Mouse (Mus musculus) heart, embryonic 11.5 days (tissue): ENCODE results near the gene Hacd4. TPM values are rescaled to one million over a fixed set of nuclear protein-coding genes. Genes with fewer than 3 reads are reported as not detected.

Experiments
- ATAC-seq: fragments of 200-750 bp; cut with Nextera tagmentation; replicated peaks from 2 replicates; pipeline ENCODE4 v1.8.0; 2017; ENCODE audit warnings: moderate library complexity; ENCODE audit not compliant: insufficient number of reproducible peaks, low FRiP score, low TSS enrichment
- H3K27ac ChIP-seq: fragments of 300-500 bp; sonication (generic); 2 replicates; pipeline ENCODE4 v1.5.1; 2014; ENCODE audit warnings: mild to moderate bottlenecking, low read depth, low read length
- H3K27me3 ChIP-seq: fragments of 300-500 bp; sonication (generic); 2 replicates; pipeline ENCODE4 v1.6.1; 2014; ENCODE audit warnings: mild to moderate bottlenecking, low read length, mixed read lengths; ENCODE audit not compliant: control insufficient read depth, insufficient read depth
- H3K36me3 ChIP-seq: fragments of 300-500 bp; sonication (generic); 2 replicates; pipeline ENCODE4 v1.6.1; 2014; ENCODE audit warnings: mild to moderate bottlenecking, low read length, moderate library complexity, mixed read lengths; ENCODE audit not compliant: control insufficient read depth, insufficient read depth
- H3K4me1 ChIP-seq: fragments of 300-500 bp; sonication (generic); 2 replicates; pipeline ENCODE4 v1.6.1; 2014; ENCODE audit warnings: low read length; ENCODE audit not compliant: control insufficient read depth, insufficient read depth
- H3K4me2 ChIP-seq: fragments of 300-500 bp; sonication (generic); 2 replicates; pipeline ENCODE4 v1.6.1; 2014; ENCODE audit warnings: mild to moderate bottlenecking, moderate library complexity
- H3K4me3 ChIP-seq: fragments of 300-500 bp; sonication (generic); 2 replicates; pipeline ENCODE4 v1.5.1; 2014; ENCODE audit warnings: low read depth, low read length
- H3K9ac ChIP-seq: fragments of 300-500 bp; sonication (generic); 2 replicates; pipeline ENCODE4 v1.6.1; 2014; ENCODE audit warnings: mild to moderate bottlenecking, low read depth, low read length, moderate library complexity
- H3K9me3 ChIP-seq: fragments of 300-500 bp; sonication (generic); replicated peaks from 2 replicates; pipeline ENCODE4 v1.6.1; 2016; ENCODE audit warnings: low read length; ENCODE audit not compliant: control insufficient read depth
- whole genome bisulfite sequencing: fragments of 180-500 bp; shearing (Covaris S2); extraction: QIAGEN DNeasy Blood & Tissue Kit; methylation state at CpG from one replicate; pipeline ENCODE4 v1.1.7; 2014; ENCODE audit not compliant: insufficient replicate concordance; 5-methylcytosine and 5-hydroxymethylcytosine counted together
- polyA plus RNA-seq: library from polyadenylated mRNA; unstranded; fragments of >200 nt; fragmentation: Nextera tagmentation; extraction: Ambion mirVana; gene quantifications from 2 replicates; pipeline ENCODE4 v1.2.1, GENCODE M21; 2014

Gene Hacd4
- polyA plus RNA-seq, 1 experiment from 2014 or later: 8.0 TPM

GRCm38 (mm10) chr4:88439669-88440123 lies 968 bp upstream of the Hacd4 start:
- 73% methylated on average over 6 of the region's 6 CpGs for WGBS
- H3K4me3 ChIP-seq: no peak overlapping the region
- 0 out of 2 replicates have a peak, but pooled peaks have one; percentile 12 for ATAC-seq
- no peak overlapping the region for H3K27ac ChIP-seq
- no peaks in the 10 kb centered on the region for H3K27me3 ChIP-seq
- no peaks in the 10 kb centered on the region for H3K36me3 ChIP-seq
- H3K4me1 ChIP-seq: peaks cover 13% of the 10 kb centered on the region
- H3K9me3 ChIP-seq: no peaks in the 10 kb centered on the region
- H3K4me2 ChIP-seq: no peak overlapping the region
- H3K9ac ChIP-seq: no peak overlapping the region

GRCm38 (mm10) chr4:88438990-88439329 lies 232 bp upstream of the Hacd4 start:
- Histone ChIP-seq H3K36me3 (no peaks in the 10 kb centered on the region), H3K9ac (no peak overlapping the region)
- 15% methylated on average over 4 of the region's 4 CpGs for WGBS

GRCm38 (mm10) chr4:88437917-88438316 lies 811 bp downstream of the Hacd4 start:
- Histone ChIP-seq H3K27me3 (no peaks in the 10 kb centered on the region), H3K9me3 (no peaks in the 10 kb centered on the region), H3K27ac (no peak overlapping the region), H3K36me3 (no peaks in the 10 kb centered on the region), H3K4me2 (peak overlapping the region; percentile 84; the same call in 1 of the 2 replicates), H3K4me3 (no peak overlapping the region), H3K4me1 (peaks cover 13% of the 10 kb centered on the region), H3K9ac (no peak overlapping the region; the same call in 1 of the 2 replicates)
- 44% methylated on average over 2 of the region's 2 CpGs for WGBS
- ATAC-seq: no peak

More at GRCm38 (mm10) chr4:88438990-88439329, 232 bp upstream of the Hacd4 start:
- Histone ChIP-seq H3K27ac (no peak overlapping the region), H3K4me1 (peaks cover 13% of the 10 kb centered on the region), H3K27me3 (no peaks in the 10 kb centered on the region), H3K4me3 (peak overlapping the region; percentile 52), H3K9me3 (no peaks in the 10 kb centered on the region), H3K4me2 (peak overlapping the region; percentile 84)
- no peak for ATAC-seq

GRCm38 (mm10) chr4:88437166-88437565 lies 1.6 kb downstream of the Hacd4 start:
- H3K4me2 ChIP-seq: no peak overlapping the region
- no peaks in the 10 kb centered on the region for H3K36me3 ChIP-seq
- no peaks in the 10 kb centered on the region for H3K27me3 ChIP-seq
- peaks cover 13% of the 10 kb centered on the region for H3K4me1 ChIP-seq
- 65% methylated on average over 3 of the region's 3 CpGs for WGBS
- no peak overlapping the region for H3K9ac ChIP-seq
- H3K4me3 ChIP-seq: no peak overlapping the region
- no peaks in the 10 kb centered on the region for H3K9me3 ChIP-seq
- no peak overlapping the region for H3K27ac ChIP-seq
- no peak for ATAC-seq

GRCm38 (mm10) chr4:88436593-88437165 lies 2.0 kb downstream of the Hacd4 start:
- no peaks in the 10 kb centered on the region for H3K36me3 ChIP-seq
- no peak overlapping the region for H3K4me3 ChIP-seq
- no peak overlapping the region for H3K4me2 ChIP-seq
- H3K4me1 ChIP-seq: peaks cover 13% of the 10 kb centered on the region
- H3K27ac ChIP-seq: no peak overlapping the region
- ATAC-seq: no peak
- no peak overlapping the region for H3K9ac ChIP-seq
- H3K27me3 ChIP-seq: no peaks in the 10 kb centered on the region
- H3K9me3 ChIP-seq: no peaks in the 10 kb centered on the region
- 74% methylated on average over 6 of the region's 6 CpGs for WGBS

- H3K9ac ChIP-seq: no peak overlapping the region
- H3K9me3 ChIP-seq: no peaks in the 10 kb centered on the region
- H3K27me3 ChIP-seq: no peaks in the 10 kb centered on the region
- no peak overlapping the region for H3K27ac ChIP-seq
- no peaks in the 10 kb centered on the region for H3K36me3 ChIP-seq
- ATAC-seq: no peak
- WGBS: 81% methylated on average over 8 of the region's 8 CpGs
- H3K4me3 ChIP-seq: no peak overlapping the region
- H3K4me2 ChIP-seq: no peak overlapping the region
- no peaks in the 10 kb centered on the region for H3K4me1 ChIP-seq
These were observed 6.2 kb downstream of the Hacd4 start for GRCm38 (mm10) chr4:88432412-88433024.

GRCm38 (mm10) chr4:88427630-88428239 lies 11.0 kb downstream of the Hacd4 start:
- Histone ChIP-seq H3K27me3 (no peaks in the 10 kb centered on the region), H3K4me3 (no peak overlapping the region), H3K9me3 (no peaks in the 10 kb centered on the region), H3K36me3 (no peaks in the 10 kb centered on the region), H3K4me2 (no peak overlapping the region), H3K9ac (no peak overlapping the region), H3K4me1 (no peaks in the 10 kb centered on the region), H3K27ac (no peak overlapping the region)
- 94% methylated on average over 2 of the region's 2 CpGs for WGBS
- ATAC-seq: no peak

GRCm38 (mm10) chr4:88424563-88424962 lies 14.2 kb downstream of the Hacd4 start:
- Histone ChIP-seq H3K9ac (no peak overlapping the region), H3K9me3 (no peaks in the 10 kb centered on the region), H3K27me3 (no peaks in the 10 kb centered on the region), H3K36me3 (no peaks in the 10 kb centered on the region), H3K27ac (no peak overlapping the region), H3K4me1 (no peaks in the 10 kb centered on the region), H3K4me3 (no peak overlapping the region), H3K4me2 (no peak overlapping the region)
- no peak for ATAC-seq
